Mouse (Mus musculus) adrenal gland, adult 8-10 months (tissue): ENCODE data around the gene Tmem9. TPM values are rescaled to one million over a fixed set of nuclear protein-coding genes. Genes with fewer than 3 reads are reported as not detected.

Source experiments
- DNase-seq: peaks from one replicate; pipeline ENCODE4 v3.0.0; 2022
- total RNA-seq, 4 experiments: library from RNA; stranded (reverse); gene quantifications; 2 replicates each; pipeline ENCODE4 v1.2.4; 2022

Tmem9 gene
- total RNA-seq, 4 experiments from 2014 or later = 37.4 to 55.6 (median 50.2) TPM

DNA sequence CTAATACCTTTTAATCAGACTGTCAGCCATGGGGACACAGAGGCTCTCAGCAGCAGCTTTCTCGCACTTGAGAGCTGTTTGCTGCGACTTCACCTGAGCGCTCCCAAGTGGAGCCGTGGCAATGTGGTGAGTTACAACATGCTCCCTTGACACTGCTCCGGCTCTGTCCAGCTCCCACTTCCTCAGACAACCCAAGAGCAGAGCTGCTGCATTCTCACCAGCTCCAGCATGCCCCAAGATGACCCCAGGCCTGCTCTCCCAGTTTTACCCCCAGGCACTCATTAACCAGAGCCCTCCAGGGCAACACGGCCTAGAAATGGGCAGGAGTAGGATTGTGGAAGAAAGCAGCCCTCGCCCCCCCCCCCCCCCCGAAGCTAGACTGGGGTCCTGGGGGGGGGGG is 23.7 kb downstream of the Tmem9 start:
- no peak for DNase-seq

DNA sequence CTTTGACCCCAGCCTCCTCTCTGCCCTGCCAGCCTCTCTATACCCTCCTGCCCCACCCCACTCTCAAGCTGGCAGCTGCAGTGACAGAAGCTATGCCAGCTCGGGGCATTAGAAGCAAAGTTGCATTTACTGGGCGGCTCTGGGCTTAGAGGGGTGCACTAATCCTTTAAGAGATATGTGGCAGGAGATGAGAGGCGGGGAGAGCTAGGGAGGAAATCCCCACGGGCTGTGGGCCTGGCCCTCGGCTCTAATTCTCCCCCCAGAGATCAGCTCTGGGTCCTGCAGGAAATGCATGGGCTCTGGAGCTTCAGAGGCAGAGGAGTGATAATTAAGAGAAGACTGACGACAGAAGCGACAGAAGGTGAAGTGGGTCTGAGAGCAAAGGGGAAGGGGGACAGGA is 25.0 kb downstream of the Tmem9 start:
- DNase-seq = no peak

DNA sequence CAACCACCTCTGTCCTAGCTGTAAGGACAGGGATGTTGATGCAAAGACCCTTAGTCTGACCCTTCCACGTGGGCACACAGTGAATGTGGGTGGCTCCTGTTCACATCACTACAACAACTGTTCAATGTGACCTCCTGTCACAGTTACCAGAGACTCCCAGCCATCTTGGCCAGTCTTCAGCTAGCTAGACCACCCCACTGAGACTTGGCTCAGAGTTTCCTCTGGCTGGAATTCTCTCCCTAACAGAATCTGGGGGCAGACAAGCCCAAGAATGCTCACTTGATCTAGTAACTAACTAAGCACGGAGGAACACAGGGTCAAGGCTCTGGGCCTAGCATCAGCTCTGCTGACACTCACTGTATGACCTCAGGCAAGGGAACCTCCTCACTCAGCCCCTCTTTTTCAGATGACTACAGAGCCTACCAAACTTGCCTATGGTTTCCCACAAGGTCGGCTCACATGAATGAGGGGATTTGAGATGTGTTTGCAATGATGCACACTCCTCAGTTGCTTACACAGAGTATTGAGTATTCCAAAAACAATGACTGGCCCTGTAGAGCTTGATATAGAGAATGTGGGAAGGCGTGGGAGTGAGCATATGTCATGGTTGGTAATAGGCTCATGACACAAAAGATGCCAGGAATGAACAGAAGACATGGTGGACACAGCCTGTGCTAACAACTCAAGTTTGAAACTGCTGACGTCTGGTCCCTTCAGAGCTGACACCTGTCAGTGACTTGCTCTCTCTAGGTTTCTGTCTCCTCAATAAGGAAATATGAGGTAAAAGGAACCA is 31.0 kb downstream of the Tmem9 start:
- DNase-seq = no peak

DNA sequence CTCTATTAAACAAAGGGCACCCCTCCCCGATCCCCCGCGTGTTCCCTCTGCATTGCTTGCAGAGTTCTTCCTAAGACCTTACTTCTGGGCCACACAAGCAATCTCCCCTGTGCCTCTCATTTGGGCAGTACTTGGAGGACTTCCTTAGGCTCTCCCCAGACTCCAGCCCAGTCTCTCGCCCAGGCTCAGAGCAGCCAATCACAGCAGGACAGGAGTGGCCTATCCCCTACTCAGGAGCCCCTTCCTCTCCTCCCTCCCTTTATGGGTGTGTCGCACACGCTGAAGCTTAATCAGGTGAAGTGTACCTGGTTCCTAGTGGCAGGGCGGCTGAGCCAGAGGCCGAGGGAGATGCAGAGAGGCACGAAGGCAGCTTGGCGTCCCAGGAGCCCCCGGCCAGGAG is 32.5 kb downstream of the Tmem9 start:
- no peak for DNase-seq

DNA sequence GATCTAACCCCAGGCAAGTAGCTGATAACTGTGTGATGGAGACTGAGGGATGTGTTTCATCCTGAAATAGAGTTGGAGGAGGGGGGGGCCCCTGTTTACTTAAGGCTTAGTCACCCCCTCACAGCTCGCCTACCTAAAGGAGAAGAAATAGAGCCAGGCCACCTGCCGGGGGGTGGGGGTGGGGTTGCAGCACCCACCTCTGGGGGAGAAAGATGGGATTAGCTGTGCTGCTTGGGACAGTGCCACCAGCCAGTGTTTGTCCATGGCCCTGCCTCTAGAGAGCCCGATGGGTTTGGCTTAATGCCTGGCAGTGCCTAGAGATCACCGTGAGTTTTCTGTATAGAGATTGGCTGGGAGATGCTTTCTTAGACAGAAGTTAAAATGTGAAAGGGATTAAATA is 32.9 kb downstream of the Tmem9 start:
- no peak for DNase-seq

GRCm38 (mm10) chr1:136045774-136046173 is 37.8 kb downstream of the Tmem9 start:
- DNase-seq = no peak

DNA sequence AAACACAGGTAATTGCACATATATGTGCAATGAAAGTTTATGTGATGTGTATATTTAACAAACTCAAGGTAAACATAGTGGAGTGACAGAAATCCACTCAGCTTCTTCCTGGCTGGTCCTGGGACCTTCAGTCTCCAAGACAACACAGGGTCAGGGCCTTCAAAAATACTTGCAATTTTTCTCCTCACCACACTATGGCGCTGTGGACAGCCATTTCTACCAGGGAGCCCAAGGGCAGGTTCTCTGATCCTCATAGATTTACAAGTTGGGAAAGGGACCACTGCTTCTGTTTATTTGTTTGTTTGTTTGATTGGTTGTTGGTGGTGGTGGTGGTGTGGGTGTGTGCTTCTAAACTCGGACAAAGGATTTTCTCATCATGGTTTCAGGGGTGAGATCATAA is 39.5 kb downstream of the Tmem9 start:
- DNase-seq = no peak

DNA sequence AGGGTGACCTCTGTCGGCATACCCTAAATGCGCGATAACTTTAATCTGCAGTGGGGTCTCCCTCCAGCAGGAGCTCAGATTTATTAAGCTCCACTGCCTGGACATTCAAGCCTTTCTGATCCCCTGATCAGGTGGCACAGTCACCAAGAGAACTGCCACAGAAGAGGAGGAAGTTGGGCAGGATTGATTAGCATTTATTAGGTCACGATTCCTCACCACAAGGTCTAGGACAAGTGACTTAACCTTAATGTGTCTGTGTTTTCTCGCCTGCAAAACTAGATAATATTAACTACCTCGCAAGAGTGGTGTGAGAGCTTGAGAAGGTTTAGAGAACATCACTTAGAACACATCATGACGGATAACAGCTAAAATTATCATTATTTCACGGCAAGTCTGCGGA is 39.9 kb downstream of the Tmem9 start:
- no peak for DNase-seq

GRCm38 (mm10) chr1:136050312-136051012 is 42.5 kb downstream of the Tmem9 start, which contains the start of gene Ascl5:
Gene Ascl5 (plus strand): TSS chr1:136050804.
- DNase-seq = no peak

GRCm38 (mm10) chr1:136051013-136051315 is 43.0 kb downstream of the Tmem9 start:
- DNase-seq = no peak

DNA sequence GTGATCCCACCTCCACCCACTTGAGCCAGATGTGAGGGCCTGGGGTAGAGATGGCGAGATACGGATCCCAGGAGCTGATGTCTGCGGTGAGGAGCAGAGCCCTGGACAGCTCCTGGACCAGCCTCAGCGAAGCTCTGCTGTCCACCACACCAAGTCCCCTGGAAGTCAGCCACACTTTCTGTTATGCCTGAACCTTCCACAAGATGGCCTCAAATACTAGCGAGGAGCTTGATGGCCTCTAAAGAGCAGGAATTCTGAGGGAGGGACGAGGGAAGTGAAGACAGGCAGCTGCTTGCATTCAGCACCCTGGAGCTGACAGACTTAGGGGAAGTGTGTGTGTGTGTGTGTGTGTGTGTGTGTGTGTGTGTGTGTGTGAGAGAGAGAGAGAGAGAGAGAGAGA is 43.5 kb downstream of the Tmem9 start:
- DNase-seq = peak; percentile 51

- DNase-seq = no peak
Measured at GRCm38 (mm10) chr1:136052547-136052946, 44.6 kb downstream of the Tmem9 start, which contains the start of gene Cacna1s. Gene Cacna1s (plus strand): TSS chr1:136052750.

DNA sequence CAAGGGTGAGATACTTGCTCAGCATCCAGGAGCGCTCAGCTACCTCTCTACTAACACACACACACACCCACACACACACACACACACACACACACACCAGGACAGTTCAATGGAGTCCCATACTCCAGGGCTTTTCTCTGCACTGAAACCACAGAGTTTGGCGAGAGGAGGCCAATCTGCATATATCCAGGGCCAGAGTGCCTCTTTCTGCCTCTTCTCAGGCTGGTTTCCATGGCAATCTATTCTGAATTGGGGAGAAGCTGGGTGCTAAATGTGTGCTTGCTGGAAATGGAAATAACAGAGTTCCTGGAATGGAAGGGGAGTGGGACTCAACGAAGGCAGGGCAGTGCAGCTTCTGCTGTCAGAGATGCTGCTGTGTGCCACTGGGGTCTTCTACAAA is 47.8 kb downstream of the Tmem9 start:
- no peak for DNase-seq

DNA sequence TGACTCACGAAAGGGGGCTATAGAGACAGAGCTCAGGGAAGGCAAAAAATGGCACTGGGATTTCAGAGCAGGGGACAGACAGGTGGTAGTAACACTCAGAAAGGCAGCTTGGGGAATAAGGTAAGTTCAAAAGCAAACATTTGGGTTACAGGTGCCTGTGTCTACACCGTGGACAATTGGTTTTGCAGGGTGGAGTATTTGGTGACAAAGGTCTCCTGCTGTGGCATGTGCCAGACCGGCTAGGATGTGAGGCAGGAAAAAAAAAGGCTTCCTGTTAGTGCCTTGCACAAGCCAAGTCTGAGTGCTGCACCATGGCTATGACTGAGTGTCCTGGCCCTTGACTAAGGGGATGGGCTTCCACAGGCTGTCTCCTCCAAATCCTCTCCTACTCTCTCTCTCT is 50.6 kb downstream of the Tmem9 start:
- DNase-seq = no peak

DNA sequence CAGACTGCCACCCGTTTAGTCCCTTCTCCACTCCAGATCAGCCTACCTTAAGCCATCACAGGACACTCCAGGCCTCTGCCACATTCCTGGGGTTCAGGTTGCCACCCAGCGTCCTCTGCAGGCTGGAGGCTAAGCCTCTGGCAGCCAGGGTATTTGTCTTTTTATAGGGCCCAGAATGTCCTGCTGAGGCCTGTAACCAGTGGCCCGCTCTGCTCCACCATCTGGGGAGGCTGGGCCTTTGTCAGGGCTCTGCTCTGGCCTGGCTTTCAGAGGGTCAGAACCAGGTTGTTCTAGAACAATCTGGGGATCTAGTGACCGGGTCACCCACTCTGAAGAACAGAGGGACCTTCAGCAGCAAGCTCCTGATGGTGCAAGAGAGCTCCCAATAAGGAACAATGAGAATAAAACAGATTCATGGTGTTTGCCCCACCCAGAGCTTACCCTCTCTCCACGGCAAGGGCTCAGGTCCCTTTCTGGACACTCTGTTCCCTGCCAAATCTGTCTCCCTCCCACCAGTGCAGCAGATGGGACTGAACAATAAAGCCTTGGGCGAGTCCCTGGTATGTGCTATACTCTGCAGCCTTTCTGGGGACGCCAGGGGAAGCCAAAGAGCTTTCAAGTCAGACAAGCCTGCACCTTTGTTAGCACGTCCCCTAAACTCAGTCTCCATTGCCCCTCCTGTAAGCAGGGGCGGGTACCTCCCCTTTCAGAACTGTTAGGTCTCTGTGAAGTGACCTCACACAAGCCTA is 53.3 kb downstream of the Tmem9 start:
- DNase-seq = no peak

- no peak for DNase-seq
Measured at GRCm38 (mm10) chr1:136061790-136062141, 53.8 kb downstream of the Tmem9 start.

- no peak for DNase-seq
Measured at GRCm38 (mm10) chr1:136063991-136064390, 56.0 kb downstream of the Tmem9 start.

DNA sequence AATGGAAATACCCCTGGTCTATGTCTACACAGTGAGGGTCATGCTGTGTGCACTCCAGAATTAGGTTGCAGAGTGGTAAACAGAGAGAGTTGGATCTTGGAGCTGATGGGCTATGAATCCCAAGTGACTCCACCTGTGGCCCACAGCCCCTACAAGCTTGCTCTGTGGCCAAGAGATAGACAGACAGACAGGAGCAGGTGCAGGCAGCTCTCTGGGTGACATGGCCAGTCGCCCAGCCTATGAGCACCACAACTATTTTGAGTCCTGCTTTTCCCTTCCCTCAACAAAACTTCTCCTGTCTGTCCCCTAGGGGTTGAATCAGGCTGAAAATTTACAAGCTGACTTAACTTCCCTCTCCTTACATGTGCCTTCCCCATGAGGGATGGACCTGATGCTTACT is 58.7 kb downstream of the Tmem9 start:
- DNase-seq = no peak

DNA sequence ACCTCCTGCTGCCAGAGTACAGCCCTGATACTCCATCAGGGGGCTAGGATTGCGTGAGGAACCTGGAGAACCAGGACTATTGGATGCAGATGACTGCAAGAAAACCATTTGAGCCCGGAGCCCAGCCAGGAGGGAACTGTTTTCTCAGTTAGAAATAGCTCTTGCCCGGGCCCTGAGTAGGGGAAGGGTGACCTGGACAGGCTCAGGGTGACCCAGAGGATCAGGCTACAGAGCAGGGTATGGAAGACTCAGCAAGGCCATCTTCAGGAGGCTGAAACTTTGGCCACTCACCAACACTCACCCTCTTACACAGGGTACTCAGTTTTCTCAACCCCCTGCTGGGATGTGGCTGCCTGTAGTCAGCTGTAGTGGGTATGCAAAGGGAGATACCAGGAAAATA is 59.6 kb downstream of the Tmem9 start:
- no peak for DNase-seq

GRCm38 (mm10) chr1:136076086-136076485 is 68.1 kb downstream of the Tmem9 start:
- peak; percentile 34 for DNase-seq

DNA sequence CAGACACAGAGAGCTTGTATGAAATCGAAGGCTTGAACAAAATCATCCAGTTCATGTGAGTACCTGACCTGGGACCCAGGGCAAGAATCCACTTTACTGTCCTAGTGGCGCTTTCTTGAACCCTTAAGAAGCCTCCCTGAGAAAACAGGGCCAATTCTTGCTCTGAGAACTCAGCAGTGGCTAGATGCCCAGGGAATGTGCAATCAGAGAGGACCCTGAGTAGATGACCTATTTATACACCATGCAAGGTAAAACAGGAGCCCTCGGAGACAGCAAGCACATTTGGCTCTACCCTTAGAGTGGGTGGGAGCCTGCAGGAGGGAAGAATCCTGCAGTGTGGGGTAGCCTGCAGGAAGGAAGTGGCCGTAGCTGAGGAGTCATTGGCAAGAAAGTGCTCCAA is 69.7 kb downstream of the Tmem9 start:
- DNase-seq = no peak

DNA sequence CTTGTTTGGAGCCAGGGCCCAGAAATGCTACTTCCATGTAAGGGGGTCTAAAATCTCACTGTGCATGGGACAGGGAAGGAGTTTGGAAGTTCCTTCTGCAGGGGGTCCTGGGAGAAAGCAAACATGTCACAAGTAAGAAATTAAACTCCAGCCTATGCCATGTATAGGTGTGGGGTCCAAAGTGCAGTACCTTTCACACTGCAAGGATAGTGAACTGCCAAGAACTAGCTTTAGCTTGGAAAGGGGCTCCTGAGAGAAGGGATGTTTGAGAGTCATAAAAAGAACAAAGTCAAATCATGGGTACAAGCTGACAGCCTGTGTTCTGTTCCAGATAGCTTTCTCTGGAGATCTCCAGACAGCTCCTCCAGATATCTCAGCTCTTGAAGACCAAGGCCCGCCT is 73.2 kb downstream of the Tmem9 start:
- DNase-seq = no peak
